ENCODE assay signal across 8 mouse cellular contexts in genomic region chr4:56643999-56644962, GRCm38 (mm10).
DNase-seq lines count a peak whose midpoint lies in the region; ATAC-seq lines count a peak whose summit lies in the region.

No protein-coding gene starts in this region.

- peak overlapping the region; percentile 23; the same call in 1 of the 2 replicates for H3K4me2 ChIP-seq in embryonic facial prominence, embryonic 11.5 days (ENCODE audit: low read depth, low read length)
- H3K4me2 ChIP-seq in heart, embryonic 13.5 days = peak overlapping the region; percentile 46

- H3K4me3 ChIP-seq in embryonic facial prominence, embryonic 11.5 days (ENCODE audit: low read depth, low read length) = no peak overlapping the region
- H3K4me3 ChIP-seq in heart, embryonic 13.5 days = no peak overlapping the region
- H3K4me3 ChIP-seq in midbrain, embryonic 10.5 days = peak overlapping the region; percentile 38

- peaks cover 4% of the 10 kb centered on the region for H3K4me1 ChIP-seq in embryonic facial prominence, embryonic 11.5 days (ENCODE audit: control insufficient read depth, insufficient read depth, low read length)
- H3K4me1 ChIP-seq in heart, embryonic 13.5 days = peaks cover 23% of the 10 kb centered on the region
- H3K4me1 ChIP-seq in midbrain, embryonic 10.5 days = peaks cover 34% of the 10 kb centered on the region

- peak; percentile 79 for ATAC-seq in embryonic facial prominence, embryonic 11.5 days (replicated peaks; ENCODE audit: insufficient number of reproducible peaks, low FRiP score, low TSS enrichment, low read depth)
- no peak; the same call in 1 of the 2 replicates for ATAC-seq in heart, embryonic 13.5 days (ENCODE audit: extremely low read depth, insufficient number of reproducible peaks, low FRiP score, low TSS enrichment)
- no peak for ATAC-seq in CD4-positive, CD25-positive, alpha-beta regulatory T cell, adult 4 months

- DNase-seq in cerebellum, adult 9-11 months = peak; percentile 4
- DNase-seq in cerebellum, postnatal 36 days = no peak
- DNase-seq in embryonic facial prominence, embryonic 11.5 days (ENCODE audit: low spot score) = peak; percentile 89
- DNase-seq in layer of hippocampus, adult 18-20 months (ENCODE audit: low spot score in 2 of 2) = peak; percentile 22 to 46
- DNase-seq in midbrain, embryonic 10.5 days (ENCODE audit: low spot score) = peak; percentile 67
- no peak for DNase-seq in natural killer cell, adult 2 months (ENCODE audit: low spot score in 2 of 2)

- H3K36me3 ChIP-seq in embryonic facial prominence, embryonic 11.5 days (replicated peaks; ENCODE audit: control insufficient read depth, insufficient read depth, low read depth, low read length) = no peaks in the 10 kb centered on the region
- H3K36me3 ChIP-seq in heart, embryonic 13.5 days = no peaks in the 10 kb centered on the region
- no peaks in the 10 kb centered on the region for H3K36me3 ChIP-seq in midbrain, embryonic 10.5 days

- H3K9me3 ChIP-seq in embryonic facial prominence, embryonic 11.5 days (replicated peaks; ENCODE audit: control insufficient read depth, low read length) = no peaks in the 10 kb centered on the region
- H3K9me3 ChIP-seq in heart, embryonic 13.5 days = no peaks in the 10 kb centered on the region
- H3K9me3 ChIP-seq in midbrain, embryonic 10.5 days (replicated peaks) = no peaks in the 10 kb centered on the region

- H3K27me3 ChIP-seq in embryonic facial prominence, embryonic 11.5 days (ENCODE audit: control insufficient read depth, insufficient read depth, low read length) = no peaks in the 10 kb centered on the region
- no peaks in the 10 kb centered on the region for H3K27me3 ChIP-seq in heart, embryonic 13.5 days (replicated peaks)
- H3K27me3 ChIP-seq in midbrain, embryonic 10.5 days (ENCODE audit: low read depth, poor library complexity, severe bottlenecking) = no peaks in the 10 kb centered on the region

- no peak overlapping the region for H3K9ac ChIP-seq in embryonic facial prominence, embryonic 11.5 days (replicated peaks; ENCODE audit: low read length)
- H3K9ac ChIP-seq in heart, embryonic 13.5 days = 0 out of 2 replicates have a peak overlapping the region, but pooled peaks have one; percentile 8

- no peak overlapping the region for H3K27ac ChIP-seq in embryonic facial prominence, embryonic 11.5 days (replicated peaks; ENCODE audit: low read depth, low read length)
- H3K27ac ChIP-seq in heart, embryonic 13.5 days (replicated peaks) = no peak overlapping the region
- peak overlapping the region; percentile 74 for H3K27ac ChIP-seq in midbrain, embryonic 10.5 days (replicated peaks)

- WGBS in embryonic facial prominence, embryonic 11.5 days = 32% methylated on average over 20 of the region's 20 CpGs
- WGBS in heart, embryonic 13.5 days = 32% methylated on average over 20 of the region's 20 CpGs
- 26% methylated on average over 20 of the region's 20 CpGs for WGBS in midbrain, embryonic 10.5 days

Comparison
In these comparisons a context has a peak if more than half of its experiments do, and no peak if none do; other contexts are left out.
1. DNase-seq: peak in cerebellum, adult 9-11 months (single experiment), embryonic facial prominence, embryonic 11.5 days (single experiment), layer of hippocampus, adult 18-20 months (2 of 2) and midbrain, embryonic 10.5 days (single experiment); none in cerebellum, postnatal 36 days (0 of 2) and natural killer cell, adult 2 months (0 of 2).